Mouse (Mus musculus): ENCODE measurements around the gene Bcor. TPM values are rescaled to one million over a fixed set of nuclear protein-coding genes. Genes with fewer than 3 reads are reported as not detected.

The Bcor gene
- polyA plus RNA-seq, 1 experiment from 2014 or later: 26.3 TPM

DNA sequence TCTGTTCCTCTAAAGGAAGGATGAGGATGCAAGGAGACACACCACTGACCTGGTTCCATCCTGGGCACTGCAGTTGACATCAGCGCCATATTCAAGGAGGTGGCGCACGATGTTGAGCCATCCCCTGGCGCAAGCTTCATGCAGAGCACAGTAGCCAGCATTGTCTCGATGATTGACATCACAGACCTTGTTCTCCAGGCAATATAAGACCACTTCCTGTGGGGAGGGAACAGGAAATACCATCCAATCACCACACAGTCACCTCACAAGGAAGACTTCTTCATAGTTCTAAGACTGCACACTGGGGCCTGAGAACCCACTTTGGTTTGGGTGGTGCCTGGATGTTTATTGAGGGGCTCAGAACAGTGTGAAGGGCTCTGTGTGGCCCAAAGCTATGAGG is 118.7 kb downstream of the Bcor start:
- Histone ChIP-seq H3K9ac (replicated peaks) (no peak overlapping the region), H3K27me3 (peaks cover 9% of the 10 kb centered on the region), H3K4me2 (replicated peaks) (no peak overlapping the region), H3K9me3 (no peaks in the 10 kb centered on the region), H3K4me1 (0 out of 2 replicates have a peak, but pooled peaks cover 4% of the 10 kb centered on the region), H3K4me3 (no peak overlapping the region), H3K36me3 (peaks cover 55% of the 10 kb centered on the region), H3K27ac (replicated peaks) (no peak overlapping the region)
- no peak for ATAC-seq (ENCODE audit: low FRiP score, low read depth)
- WGBS: 91% methylated on average over 5 of the region's 5 CpGs

DNA sequence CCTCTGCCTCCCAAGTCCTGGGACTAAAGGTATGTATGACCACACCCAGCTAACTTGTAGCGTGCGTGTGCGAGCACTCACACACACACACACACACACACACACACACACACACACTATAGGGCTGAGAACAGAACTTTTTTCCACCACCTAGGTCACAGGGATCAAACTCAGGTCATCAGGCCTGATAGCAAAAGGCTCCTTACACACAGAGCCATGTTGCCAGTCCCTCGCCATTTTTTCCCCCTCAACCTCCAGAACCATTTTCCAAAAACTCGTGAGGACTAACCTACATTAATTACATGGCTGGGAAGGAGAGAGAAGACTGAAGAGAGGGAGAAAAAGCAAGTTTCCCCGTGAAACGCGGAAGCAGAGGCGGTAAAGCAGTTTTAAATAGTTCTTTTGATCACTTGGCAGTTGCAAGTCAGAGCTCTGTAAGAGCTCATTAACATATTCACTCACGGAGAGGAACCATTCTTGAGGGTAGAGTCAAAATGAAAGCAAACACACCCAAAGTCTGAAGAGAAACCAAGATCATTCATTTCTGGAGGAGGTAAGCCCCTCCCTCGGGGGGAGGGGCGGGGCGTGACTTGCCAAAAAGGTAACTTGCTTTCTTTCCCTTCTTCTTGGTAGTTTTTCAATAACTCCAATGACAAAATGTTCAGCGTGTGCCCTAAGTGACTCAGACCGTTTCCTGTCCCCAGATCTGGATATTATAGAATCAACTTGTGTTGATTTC is 145.3 kb downstream of the Bcor start:
- H3K27ac ChIP-seq (replicated peaks): no peak overlapping the region
- no peaks in the 10 kb centered on the region for H3K4me1 ChIP-seq
- no peaks in the 10 kb centered on the region for H3K9me3 ChIP-seq
- H3K36me3 ChIP-seq: no peaks in the 10 kb centered on the region
- 51% methylated on average over 15 of the region's 15 CpGs for whole genome bisulfite sequencing
- H3K4me3 ChIP-seq: no peak overlapping the region
- no peak for ATAC-seq (ENCODE audit: low FRiP score, low read depth)
- no peaks in the 10 kb centered on the region; the same call in 1 of the 2 replicates for H3K27me3 ChIP-seq
- no peak overlapping the region for H3K9ac ChIP-seq (replicated peaks)
- H3K4me2 ChIP-seq (replicated peaks): no peak overlapping the region

DNA sequence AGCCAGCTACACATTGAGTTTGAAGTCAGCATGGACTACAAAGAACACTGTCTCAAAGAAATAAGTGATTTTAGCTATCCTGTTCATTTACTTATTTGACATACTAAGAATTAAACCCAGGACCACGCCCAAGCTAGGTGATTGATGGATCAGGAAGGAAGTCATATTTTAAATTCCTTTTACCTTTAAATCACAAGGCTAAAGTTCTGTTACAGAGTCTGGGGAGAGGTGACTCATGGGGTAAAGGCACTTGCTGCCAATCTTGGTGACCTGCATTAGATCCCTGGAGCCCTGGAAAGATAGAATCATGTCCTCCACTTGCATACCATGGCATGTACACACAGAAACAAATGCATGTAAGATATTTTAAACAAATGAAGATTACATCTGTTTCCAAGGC is 149.5 kb downstream of the Bcor start:
- no peak overlapping the region for H3K9ac ChIP-seq (replicated peaks)
- no peaks in the 10 kb centered on the region for H3K36me3 ChIP-seq
- 75% methylated on average over 1 of the region's 1 CpGs for WGBS
- H3K4me1 ChIP-seq: peaks cover 18% of the 10 kb centered on the region
- no peak overlapping the region for H3K4me2 ChIP-seq (replicated peaks)
- ATAC-seq (ENCODE audit: low FRiP score, low read depth): no peak
- H3K27ac ChIP-seq (replicated peaks): no peak overlapping the region
- peaks cover 35% of the 10 kb centered on the region for H3K27me3 ChIP-seq
- no peak overlapping the region for H3K4me3 ChIP-seq
- no peaks in the 10 kb centered on the region for H3K9me3 ChIP-seq

DNA sequence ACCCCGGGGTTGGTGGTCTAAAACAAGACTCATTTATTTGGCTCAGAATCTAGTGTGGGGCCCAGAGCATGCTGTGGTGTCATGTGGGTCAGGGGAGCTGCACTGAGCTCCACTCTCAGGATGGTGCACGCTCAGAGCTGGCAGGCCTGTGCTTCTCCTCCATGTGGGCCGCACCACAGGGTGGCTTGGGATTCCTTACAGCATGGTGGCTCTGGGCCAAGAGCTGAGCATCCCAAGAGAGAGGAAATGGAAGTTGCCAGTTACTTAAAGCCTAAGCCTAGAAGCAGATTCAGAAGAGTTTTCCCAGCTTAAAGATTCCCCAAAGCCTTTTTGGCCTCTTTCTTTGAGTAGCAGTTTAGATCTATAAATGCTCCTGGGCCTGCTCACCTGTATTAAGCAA is 151.1 kb downstream of the Bcor start:
- H3K27me3 ChIP-seq: peaks cover 52% of the 10 kb centered on the region
- H3K4me3 ChIP-seq: no peak overlapping the region
- ATAC-seq (ENCODE audit: low FRiP score, low read depth): no peak
- H3K27ac ChIP-seq (replicated peaks): no peak overlapping the region
- H3K4me1 ChIP-seq: peaks cover 32% of the 10 kb centered on the region
- no peaks in the 10 kb centered on the region for H3K36me3 ChIP-seq
- 45% methylated on average over 3 of the region's 3 CpGs for WGBS
- no peaks in the 10 kb centered on the region for H3K9me3 ChIP-seq
- no peak overlapping the region for H3K4me2 ChIP-seq (replicated peaks)
- no peak overlapping the region for H3K9ac ChIP-seq (replicated peaks)

DNA sequence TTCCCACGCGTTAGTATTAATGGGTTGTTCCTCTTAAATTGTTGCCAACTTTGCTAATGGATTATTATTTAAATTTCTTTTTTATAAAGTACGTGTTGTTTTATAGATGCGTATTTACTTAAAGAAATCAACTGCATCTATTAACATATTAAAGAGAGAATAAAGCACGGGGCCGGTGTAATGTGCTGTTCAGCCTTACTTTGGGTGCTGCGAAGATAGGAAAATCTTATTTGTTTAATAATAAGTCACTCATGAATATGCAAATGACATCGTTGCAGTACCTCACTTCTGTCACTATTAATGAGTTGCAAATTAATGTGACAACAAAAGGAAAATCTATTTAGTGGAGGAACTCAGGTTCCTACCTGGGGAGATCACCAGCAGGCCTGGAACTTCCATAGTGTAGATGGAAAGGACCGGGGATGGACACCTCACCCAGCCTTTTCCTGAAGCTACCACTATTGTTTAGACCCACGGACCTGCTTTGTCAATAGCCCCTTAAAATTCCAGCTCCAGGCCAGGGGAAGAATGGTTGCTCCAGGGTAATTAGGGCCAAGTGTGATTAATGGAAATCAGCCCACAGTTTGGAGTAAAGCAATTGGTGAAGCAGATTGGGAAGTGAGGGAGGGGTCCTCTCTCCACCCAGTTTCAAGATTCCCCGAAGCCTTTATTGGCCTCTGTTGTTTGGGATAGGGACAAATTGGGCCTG is 152.2 kb downstream of the Bcor start:
- peak overlapping the region; percentile 54 for H3K4me2 ChIP-seq (replicated peaks)
- no peak overlapping the region for H3K9ac ChIP-seq (replicated peaks)
- no peaks in the 10 kb centered on the region for H3K9me3 ChIP-seq
- no peak for ATAC-seq (ENCODE audit: low FRiP score, low read depth)
- H3K4me1 ChIP-seq: peaks cover 39% of the 10 kb centered on the region
- WGBS: 6% methylated on average over 11 of the region's 11 CpGs
- no peaks in the 10 kb centered on the region for H3K36me3 ChIP-seq
- peaks cover 61% of the 10 kb centered on the region for H3K27me3 ChIP-seq
- no peak overlapping the region for H3K4me3 ChIP-seq
- no peak overlapping the region for H3K27ac ChIP-seq (replicated peaks)

DNA sequence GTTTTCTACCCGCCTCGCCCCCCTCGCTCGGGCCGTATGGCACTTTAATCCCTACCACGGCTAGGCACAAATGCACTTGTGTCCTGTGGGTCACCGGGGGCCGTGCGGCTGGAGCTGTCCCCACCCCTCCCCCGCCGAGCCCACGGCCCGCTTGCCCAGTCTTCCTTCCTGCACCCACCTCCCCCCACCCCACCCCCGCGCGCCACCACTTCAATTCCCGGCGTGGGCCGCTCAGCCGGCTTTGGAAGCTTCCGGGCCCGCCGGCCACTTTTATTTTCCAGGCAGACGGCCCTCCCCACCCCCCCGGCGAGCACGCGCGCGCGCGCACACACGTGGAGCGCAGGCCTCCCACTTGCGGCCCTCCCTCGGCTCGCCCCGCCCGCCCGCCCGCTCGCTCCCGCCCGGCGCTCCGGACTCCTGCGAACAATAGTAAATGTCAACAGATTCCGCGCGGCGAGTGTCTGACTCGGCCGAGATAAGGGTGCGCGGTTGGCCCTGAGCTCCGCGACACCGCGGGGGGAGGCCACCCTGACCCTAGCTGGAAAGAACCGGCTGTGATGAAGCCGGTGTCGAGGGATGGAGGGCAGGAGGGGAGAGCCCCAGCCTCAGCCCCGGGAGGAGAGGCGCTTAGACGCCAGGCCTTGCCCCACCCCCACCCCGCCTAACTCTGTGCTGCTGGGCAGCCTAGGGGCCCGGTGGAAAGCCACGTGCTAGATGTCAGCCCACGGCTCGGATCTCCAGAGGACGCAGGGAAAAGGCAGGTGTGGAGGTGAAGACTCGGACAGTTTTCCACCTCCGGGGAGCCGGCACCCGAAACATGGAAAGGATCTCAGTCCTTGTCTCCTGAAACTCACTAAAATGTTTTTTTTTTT is 153.0 kb downstream of the Bcor start:
- Histone ChIP-seq H3K4me2 (replicated peaks) (peak overlapping the region; percentile 54), H3K36me3 (no peaks in the 10 kb centered on the region), H3K27me3 (peaks cover 70% of the 10 kb centered on the region), H3K4me1 (peaks cover 43% of the 10 kb centered on the region), H3K4me3 (peak overlapping the region; percentile 37), H3K9me3 (no peaks in the 10 kb centered on the region), H3K27ac (replicated peaks) (peak overlapping the region; percentile 92), H3K9ac (replicated peaks) (peak overlapping the region; percentile 51)
- peak; percentile 84 for ATAC-seq (ENCODE audit: low FRiP score, low read depth)
- 3% methylated on average over 61 of the region's 75 CpGs for WGBS

DNA sequence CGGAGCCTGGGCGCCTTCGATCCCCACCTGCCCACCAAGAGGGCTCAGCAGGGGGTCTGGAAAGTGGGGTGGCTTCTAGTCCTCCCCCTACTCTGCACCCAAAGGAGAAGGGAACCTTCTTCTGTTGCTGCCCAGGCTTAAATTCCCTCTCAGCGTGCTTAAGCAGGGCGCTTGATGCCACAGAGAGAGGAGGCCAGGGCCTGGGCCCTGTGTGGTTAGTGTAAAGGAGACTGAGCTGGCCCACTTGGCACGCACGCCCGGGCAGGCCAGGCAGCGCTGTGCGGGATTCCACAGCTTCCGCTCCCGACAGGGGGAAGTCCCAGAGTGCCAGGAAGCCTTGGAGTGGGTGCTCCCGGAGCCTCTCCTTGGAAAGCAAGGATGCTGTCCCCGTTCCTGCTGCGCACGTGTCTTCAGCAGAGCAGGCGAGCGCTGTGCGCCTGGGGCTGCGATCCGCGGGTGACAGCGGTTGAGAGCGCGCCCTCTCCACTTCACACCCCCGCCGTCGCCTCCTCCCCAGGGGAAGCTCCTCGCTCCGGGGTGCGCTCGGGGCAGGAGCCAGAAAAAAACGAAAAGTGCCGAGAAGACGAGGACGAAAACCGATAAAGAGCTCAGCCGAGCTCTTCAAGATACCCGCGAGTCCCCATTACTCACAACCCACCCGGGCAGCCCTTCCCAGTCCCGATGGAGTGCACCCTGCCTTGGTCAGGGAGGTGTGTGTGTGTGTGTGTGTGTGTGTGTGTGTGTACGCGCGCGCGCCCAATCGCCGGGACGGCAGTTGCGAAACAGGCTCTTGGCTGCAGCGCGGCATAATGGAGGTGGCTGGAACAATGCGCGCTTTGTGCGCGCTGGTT is 153.9 kb downstream of the Bcor start:
- ATAC-seq (ENCODE audit: low FRiP score, low read depth): peak; percentile 8; the same call in 1 of the 2 replicates
- peak overlapping the region; percentile 92 for H3K27ac ChIP-seq (replicated peaks)
- WGBS: 4% methylated on average over 46 of the region's 57 CpGs
- H3K27me3 ChIP-seq: peaks cover 79% of the 10 kb centered on the region
- peak overlapping the region; percentile 37 for H3K4me3 ChIP-seq
- H3K9ac ChIP-seq (replicated peaks): peak overlapping the region; percentile 51; the same call in 1 of the 2 replicates
- H3K4me1 ChIP-seq: peaks cover 52% of the 10 kb centered on the region
- no peaks in the 10 kb centered on the region for H3K9me3 ChIP-seq
- H3K4me2 ChIP-seq (replicated peaks): peak overlapping the region; percentile 54
- no peaks in the 10 kb centered on the region for H3K36me3 ChIP-seq

DNA sequence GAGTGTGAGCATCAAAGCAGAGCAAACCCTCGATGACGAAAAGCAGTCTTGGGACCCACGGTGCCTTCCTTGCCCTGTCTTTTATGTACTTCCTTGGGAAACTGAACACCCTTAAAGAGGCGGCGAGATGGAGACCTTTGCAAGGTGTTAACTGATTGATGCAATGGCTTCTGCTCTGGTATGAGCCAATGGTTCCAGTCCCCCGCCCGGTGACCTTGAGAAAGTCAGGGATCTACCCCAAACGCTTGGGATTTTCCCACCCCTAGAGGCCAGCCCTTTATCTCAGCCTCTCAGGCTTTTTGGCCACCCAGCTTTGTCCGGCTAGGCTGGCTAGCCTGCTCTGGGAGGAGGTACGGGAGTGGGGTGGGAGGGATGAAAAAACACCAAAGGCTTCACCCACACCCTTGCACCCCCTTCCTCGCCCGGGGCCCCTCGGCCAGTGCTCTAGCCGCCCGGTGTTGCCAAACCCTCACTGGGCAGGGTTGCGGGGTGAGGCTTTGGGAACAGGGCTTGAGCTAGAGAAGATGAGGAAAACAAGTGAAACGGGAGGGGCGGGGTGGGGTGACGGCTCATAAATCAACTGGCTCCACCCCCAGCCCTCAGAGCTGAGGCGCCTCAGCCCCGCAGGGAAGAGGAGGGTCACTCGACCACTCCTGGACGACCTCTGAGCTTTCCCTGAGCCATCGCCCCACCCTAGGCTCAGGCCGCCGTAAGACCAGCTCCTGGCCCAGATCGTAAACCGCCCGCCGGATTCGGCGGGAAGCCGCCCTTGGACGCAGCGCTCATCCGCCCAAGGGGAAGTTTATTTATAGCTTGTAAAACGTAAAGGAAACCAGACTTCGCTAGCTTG is 154.7 kb downstream of the Bcor start:
- 5% methylated on average over 34 of the region's 38 CpGs for WGBS

DNA sequence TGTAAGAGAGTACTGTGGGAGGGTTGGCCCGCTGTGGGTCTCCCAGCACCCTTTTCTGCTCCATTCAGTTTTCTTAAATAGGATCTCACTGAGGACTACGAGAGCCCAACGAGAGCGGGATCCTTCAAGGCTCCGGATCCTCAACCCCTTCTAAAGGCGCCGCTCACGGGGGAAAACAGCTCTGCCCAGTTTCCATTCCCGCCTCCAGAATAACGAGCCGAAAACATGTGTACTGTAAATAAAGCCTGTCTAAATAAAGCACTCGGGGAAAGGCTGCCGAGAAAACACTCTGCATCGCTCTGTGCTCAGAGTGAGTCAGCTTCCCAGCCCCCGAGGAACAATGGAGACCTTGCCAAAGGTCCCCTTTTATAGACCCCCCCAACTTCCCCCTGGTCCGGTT is 155.7 kb downstream of the Bcor start:
- Histone ChIP-seq H3K9ac (replicated peaks) (no peak overlapping the region), H3K36me3 (no peaks in the 10 kb centered on the region), H3K27me3 (peaks cover 94% of the 10 kb centered on the region), H3K4me1 (peaks cover 62% of the 10 kb centered on the region), H3K27ac (replicated peaks) (no peak overlapping the region), H3K4me2 (replicated peaks) (no peak overlapping the region), H3K4me3 (no peak overlapping the region), H3K9me3 (no peaks in the 10 kb centered on the region)
- no peak for ATAC-seq (ENCODE audit: low FRiP score, low read depth)
- 9% methylated on average over 16 of the region's 16 CpGs for WGBS

More for the DNA sequence above, 154.7 kb downstream of the Bcor start:
- Histone ChIP-seq H3K9ac (replicated peaks) (0 out of 2 replicates have a peak overlapping the region, but pooled peaks have one; percentile 51), H3K27me3 (peaks cover 87% of the 10 kb centered on the region), H3K36me3 (no peaks in the 10 kb centered on the region), H3K4me2 (replicated peaks) (peak overlapping the region; percentile 54), H3K4me1 (peaks cover 59% of the 10 kb centered on the region), H3K4me3 (peak overlapping the region; percentile 37; the same call in 1 of the 2 replicates), H3K9me3 (no peaks in the 10 kb centered on the region), H3K27ac (replicated peaks) (peak overlapping the region; percentile 92)
- ATAC-seq (ENCODE audit: low FRiP score, low read depth): no peak

DNA sequence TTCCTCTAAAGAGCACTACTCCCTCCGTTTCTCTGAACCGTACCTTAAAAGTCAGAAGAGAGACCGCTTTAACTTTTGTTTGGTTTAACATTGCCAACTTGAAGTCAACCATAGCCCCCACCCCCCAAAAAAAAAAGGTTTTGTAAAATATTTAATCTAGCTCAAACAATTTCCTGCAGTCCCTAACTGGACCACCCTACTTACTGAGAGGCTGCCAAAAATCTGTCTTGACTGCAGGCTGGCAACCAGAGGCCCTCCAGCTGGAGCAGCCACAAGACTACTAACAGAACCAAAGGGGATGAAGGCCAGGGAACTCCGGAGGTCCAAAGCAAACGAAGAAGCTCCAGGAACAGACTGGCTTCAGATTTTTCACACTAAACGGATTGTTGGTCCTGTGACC is 156.2 kb downstream of the Bcor start:
- Histone ChIP-seq H3K4me2 (replicated peaks) (no peak overlapping the region), H3K4me3 (no peak overlapping the region), H3K4me1 (peaks cover 62% of the 10 kb centered on the region), H3K27me3 (peaks cover 94% of the 10 kb centered on the region), H3K9me3 (no peaks in the 10 kb centered on the region), H3K36me3 (no peaks in the 10 kb centered on the region), H3K9ac (replicated peaks) (no peak overlapping the region), H3K27ac (replicated peaks) (no peak overlapping the region)
- no peak for ATAC-seq (ENCODE audit: low FRiP score, low read depth)
- WGBS: 27% methylated on average over 6 of the region's 6 CpGs

Measured in midbrain, embryonic 12.5 days (tissue).